Mouse (Mus musculus): ENCODE measurements at regions not wholly inside any gene's neighbourhood (a gene's known extent, or its start where the extent isn't known, plus 50 kb on each side); places are given as distances from the start of the nearest gene placed in this dataset.
A peak's percentile ranks its signal among the peaks of the same experiment; 100 is the strongest.

- no peak overlapping the region for H3K4me2 ChIP-seq (ENCODE audit: low read depth, low read length)
- H3K36me3 ChIP-seq (replicated peaks; ENCODE audit: insufficient read depth, low read length), result no peaks in the 10 kb centered on the region
- no peak overlapping the region for H3K27ac ChIP-seq (ENCODE audit: low read depth)
- H3K4me3 ChIP-seq (ENCODE audit: low read depth, low read length), result no peak overlapping the region
- 56% methylated on average over 6 of the region's 6 CpGs for WGBS (ENCODE audit: insufficient replicate concordance)
- no peak for ATAC-seq
- TF ChIP-seq CTCF (IDR thresholded peaks at IDR 0.05; ENCODE audit: low read depth), result no peak
- TF ChIP-seq EP300 (IDR thresholded peaks at IDR 0.05; ENCODE audit: low read depth), result 0 out of 2 replicates have a peak, but pooled peaks have one; percentile 37
- peaks cover 10% of the 10 kb centered on the region for H3K4me1 ChIP-seq (ENCODE audit: insufficient read depth)
- DNase-seq, result no peak
- H3K9me3 ChIP-seq (ENCODE audit: low read length), result no peaks in the 10 kb centered on the region
- H3K27me3 ChIP-seq (ENCODE audit: insufficient read depth, low read length), result no peaks in the 10 kb centered on the region
- H3K9ac ChIP-seq (replicated peaks), result no peak overlapping the region
These were observed 154.5 kb downstream of the Dad1 start for GRCm38 (mm10) chr14:54099360-54099759.

- Histone ChIP-seq H3K9ac (replicated peaks) (no peak overlapping the region), H3K4me1 (ENCODE audit: insufficient read depth) (peaks cover 10% of the 10 kb centered on the region), H3K9me3 (ENCODE audit: low read length) (no peaks in the 10 kb centered on the region), H3K4me2 (ENCODE audit: low read depth, low read length) (no peak overlapping the region), H3K36me3 (replicated peaks; ENCODE audit: insufficient read depth, low read length) (no peaks in the 10 kb centered on the region), H3K27ac (ENCODE audit: low read depth) (no peak overlapping the region), H3K27me3 (ENCODE audit: insufficient read depth, low read length) (no peaks in the 10 kb centered on the region), H3K4me3 (ENCODE audit: low read depth, low read length) (no peak overlapping the region)
- DNase-seq (no peak), ATAC-seq (no peak)
- WGBS (ENCODE audit: insufficient replicate concordance), result 53% methylated on average over 10 of the region's 10 CpGs
- TF ChIP-seq EP300 (IDR thresholded peaks at IDR 0.05; ENCODE audit: low read depth), result no peak
These were observed 155.7 kb downstream of the Dad1 start for GRCm38 (mm10) chr14:54098122-54098775.

GRCm38 (mm10) chr14:54097026-54097425, 156.9 kb downstream of the Dad1 start:
- ATAC-seq, result peak; percentile 74
- Histone ChIP-seq H3K9me3 (ENCODE audit: low read length) (0 out of 2 replicates have a peak, but pooled peaks cover 2% of the 10 kb centered on the region), H3K4me3 (ENCODE audit: low read depth, low read length) (no peak overlapping the region), H3K27ac (ENCODE audit: low read depth) (no peak overlapping the region), H3K4me1 (ENCODE audit: insufficient read depth) (peaks cover 10% of the 10 kb centered on the region), H3K4me2 (ENCODE audit: low read depth, low read length) (no peak overlapping the region), H3K27me3 (ENCODE audit: insufficient read depth, low read length) (no peaks in the 10 kb centered on the region), H3K36me3 (replicated peaks; ENCODE audit: insufficient read depth, low read length) (no peaks in the 10 kb centered on the region), H3K9ac (replicated peaks) (no peak overlapping the region)
- 56% methylated on average over 2 of the region's 2 CpGs for WGBS (ENCODE audit: insufficient replicate concordance)
- TF ChIP-seq CTCF (IDR thresholded peaks at IDR 0.05; ENCODE audit: low read depth), result no peak
- no peak for TF ChIP-seq EP300 (IDR thresholded peaks at IDR 0.05; ENCODE audit: low read depth)
- no peak for DNase-seq

GRCm38 (mm10) chr14:54092444-54092843, 161.5 kb downstream of the Dad1 start:
- no peak for ATAC-seq
- no peaks in the 10 kb centered on the region for H3K27me3 ChIP-seq (ENCODE audit: insufficient read depth, low read length)
- no peak overlapping the region for H3K9ac ChIP-seq (replicated peaks)
- no peak for DNase-seq
- no peak overlapping the region for H3K27ac ChIP-seq (ENCODE audit: low read depth)
- no peaks in the 10 kb centered on the region for H3K36me3 ChIP-seq (replicated peaks; ENCODE audit: insufficient read depth, low read length)
- TF ChIP-seq EP300 (IDR thresholded peaks at IDR 0.05; ENCODE audit: low read depth), result no peak
- 0 out of 2 replicates have a peak, but pooled peaks have one; percentile 15 for TF ChIP-seq CTCF (IDR thresholded peaks at IDR 0.05; ENCODE audit: low read depth)
- 0 out of 2 replicates have a peak, but pooled peaks cover 2% of the 10 kb centered on the region for H3K9me3 ChIP-seq (ENCODE audit: low read length)
- 82% methylated on average over 6 of the region's 6 CpGs for WGBS (ENCODE audit: insufficient replicate concordance)
- peaks cover 2% of the 10 kb centered on the region; the same call in 1 of the 2 replicates for H3K4me1 ChIP-seq (ENCODE audit: insufficient read depth)
- no peak overlapping the region for H3K4me3 ChIP-seq (ENCODE audit: low read depth, low read length)
- H3K4me2 ChIP-seq (ENCODE audit: low read depth, low read length), result no peak overlapping the region

GRCm38 (mm10) chr14:54086660-54087059, 167.2 kb downstream of the Dad1 start:
- 79% methylated on average over 11 of the region's 11 CpGs for WGBS (ENCODE audit: insufficient replicate concordance)
- H3K27me3 ChIP-seq (ENCODE audit: insufficient read depth, low read length), result no peaks in the 10 kb centered on the region
- no peak overlapping the region for H3K27ac ChIP-seq (ENCODE audit: low read depth)
- no peak overlapping the region for H3K4me3 ChIP-seq (ENCODE audit: low read depth, low read length)
- no peak overlapping the region for H3K9ac ChIP-seq (replicated peaks)
- ATAC-seq (no peak), DNase-seq (no peak)
- no peak overlapping the region for H3K4me2 ChIP-seq (ENCODE audit: low read depth, low read length)
- no peaks in the 10 kb centered on the region for H3K36me3 ChIP-seq (replicated peaks; ENCODE audit: insufficient read depth, low read length)
- H3K4me1 ChIP-seq (ENCODE audit: insufficient read depth), result no peaks in the 10 kb centered on the region
- TF ChIP-seq EP300 (IDR thresholded peaks at IDR 0.05; ENCODE audit: low read depth) (no peak), CTCF (IDR thresholded peaks at IDR 0.05; ENCODE audit: low read depth) (no peak)
- no peaks in the 10 kb centered on the region for H3K9me3 ChIP-seq (ENCODE audit: low read length)

GRCm38 (mm10) chr14:54074659-54075058, 179.2 kb downstream of the Dad1 start:
- H3K9me3 ChIP-seq (ENCODE audit: low read length), result no peaks in the 10 kb centered on the region
- no peak overlapping the region for H3K4me3 ChIP-seq (ENCODE audit: low read depth, low read length)
- H3K4me2 ChIP-seq (ENCODE audit: low read depth, low read length), result no peak overlapping the region
- H3K4me1 ChIP-seq (ENCODE audit: insufficient read depth), result no peaks in the 10 kb centered on the region
- no peak overlapping the region for H3K9ac ChIP-seq (replicated peaks)
- no peaks in the 10 kb centered on the region for H3K27me3 ChIP-seq (ENCODE audit: insufficient read depth, low read length)
- TF ChIP-seq CTCF (IDR thresholded peaks at IDR 0.05; ENCODE audit: low read depth) (no peak), EP300 (IDR thresholded peaks at IDR 0.05; ENCODE audit: low read depth) (no peak)
- DNase-seq, result no peak
- H3K27ac ChIP-seq (ENCODE audit: low read depth), result no peak overlapping the region
- H3K36me3 ChIP-seq (replicated peaks; ENCODE audit: insufficient read depth, low read length), result no peaks in the 10 kb centered on the region
- ATAC-seq, result no peak
- WGBS (ENCODE audit: insufficient replicate concordance), result 37% methylated on average over 3 of the region's 3 CpGs
